Mouse (Mus musculus): ENCODE data around the gene Fktn. TPM values are rescaled to one million over a fixed set of nuclear protein-coding genes. Genes with fewer than 3 reads are reported as not detected.

Gene Fktn
- polyA plus RNA-seq, 1 experiment from 2014 or later: 23.9 TPM

GRCm38 (mm10) chr4:53781396-53781795 is 67.6 kb downstream of the Fktn start:
- no peaks in the 10 kb centered on the region for H3K36me3 ChIP-seq (replicated peaks)
- H3K9me3 ChIP-seq: no peaks in the 10 kb centered on the region
- H3K27ac ChIP-seq: no peak overlapping the region
- no peak overlapping the region for H3K4me2 ChIP-seq
- no peak overlapping the region for H3K4me3 ChIP-seq
- 22% methylated on average over 4 of the region's 4 CpGs for WGBS
- no peak for ATAC-seq (replicated peaks)
- peaks cover 21% of the 10 kb centered on the region for H3K27me3 ChIP-seq (replicated peaks)
- H3K9ac ChIP-seq: no peak overlapping the region
- H3K4me1 ChIP-seq: peaks cover 23% of the 10 kb centered on the region

GRCm38 (mm10) chr4:53782216-53783070 is 68.6 kb downstream of the Fktn start:
- H3K9me3 ChIP-seq: no peaks in the 10 kb centered on the region
- 8% methylated on average over 14 of the region's 14 CpGs for WGBS
- peak overlapping the region; percentile 0; the same call in 1 of the 2 replicates for H3K4me2 ChIP-seq
- H3K9ac ChIP-seq: no peak overlapping the region
- H3K4me1 ChIP-seq: peaks cover 23% of the 10 kb centered on the region
- H3K27ac ChIP-seq: peak overlapping the region; percentile 37; the same call in 1 of the 2 replicates
- 0 out of 2 replicates have a peak, but pooled peaks have one; percentile 37 for ATAC-seq (replicated peaks)
- no peak overlapping the region for H3K4me3 ChIP-seq
- no peaks in the 10 kb centered on the region for H3K36me3 ChIP-seq (replicated peaks)
- peaks cover 12% of the 10 kb centered on the region for H3K27me3 ChIP-seq (replicated peaks)

- Histone ChIP-seq H3K9me3 (no peaks in the 10 kb centered on the region), H3K27me3 (replicated peaks) (no peaks in the 10 kb centered on the region; the same call in 1 of the 2 replicates), H3K4me3 (no peak overlapping the region), H3K27ac (no peak overlapping the region), H3K9ac (no peak overlapping the region), H3K4me1 (peaks cover 5% of the 10 kb centered on the region; the same call in 1 of the 2 replicates), H3K4me2 (no peak overlapping the region), H3K36me3 (replicated peaks) (no peaks in the 10 kb centered on the region)
- 80% methylated on average over 15 of the region's 15 CpGs for WGBS
- ATAC-seq (replicated peaks): no peak
These were observed 72.1 kb downstream of the Fktn start for GRCm38 (mm10) chr4:53785746-53786398.

- 70% methylated on average over 5 of the region's 5 CpGs for WGBS
- Histone ChIP-seq H3K9me3 (no peaks in the 10 kb centered on the region), H3K4me1 (peaks cover 5% of the 10 kb centered on the region; the same call in 1 of the 2 replicates), H3K27ac (no peak overlapping the region), H3K9ac (no peak overlapping the region), H3K4me2 (no peak overlapping the region), H3K27me3 (replicated peaks) (no peaks in the 10 kb centered on the region; the same call in 1 of the 2 replicates), H3K4me3 (no peak overlapping the region), H3K36me3 (replicated peaks) (no peaks in the 10 kb centered on the region)
- no peak for ATAC-seq (replicated peaks)
These were observed 73.1 kb downstream of the Fktn start for GRCm38 (mm10) chr4:53786851-53787250.

GRCm38 (mm10) chr4:53789346-53789745 is 75.5 kb downstream of the Fktn start:
- H3K9ac ChIP-seq: no peak overlapping the region
- no peaks in the 10 kb centered on the region for H3K4me1 ChIP-seq
- no peak overlapping the region for H3K4me3 ChIP-seq
- H3K27me3 ChIP-seq (replicated peaks): no peaks in the 10 kb centered on the region; the same call in 1 of the 2 replicates
- H3K36me3 ChIP-seq (replicated peaks): no peaks in the 10 kb centered on the region
- no peak overlapping the region for H3K4me2 ChIP-seq
- H3K9me3 ChIP-seq: no peaks in the 10 kb centered on the region
- ATAC-seq (replicated peaks): no peak
- H3K27ac ChIP-seq: no peak overlapping the region
- WGBS: 10% methylated on average over 4 of the region's 4 CpGs

DNA sequence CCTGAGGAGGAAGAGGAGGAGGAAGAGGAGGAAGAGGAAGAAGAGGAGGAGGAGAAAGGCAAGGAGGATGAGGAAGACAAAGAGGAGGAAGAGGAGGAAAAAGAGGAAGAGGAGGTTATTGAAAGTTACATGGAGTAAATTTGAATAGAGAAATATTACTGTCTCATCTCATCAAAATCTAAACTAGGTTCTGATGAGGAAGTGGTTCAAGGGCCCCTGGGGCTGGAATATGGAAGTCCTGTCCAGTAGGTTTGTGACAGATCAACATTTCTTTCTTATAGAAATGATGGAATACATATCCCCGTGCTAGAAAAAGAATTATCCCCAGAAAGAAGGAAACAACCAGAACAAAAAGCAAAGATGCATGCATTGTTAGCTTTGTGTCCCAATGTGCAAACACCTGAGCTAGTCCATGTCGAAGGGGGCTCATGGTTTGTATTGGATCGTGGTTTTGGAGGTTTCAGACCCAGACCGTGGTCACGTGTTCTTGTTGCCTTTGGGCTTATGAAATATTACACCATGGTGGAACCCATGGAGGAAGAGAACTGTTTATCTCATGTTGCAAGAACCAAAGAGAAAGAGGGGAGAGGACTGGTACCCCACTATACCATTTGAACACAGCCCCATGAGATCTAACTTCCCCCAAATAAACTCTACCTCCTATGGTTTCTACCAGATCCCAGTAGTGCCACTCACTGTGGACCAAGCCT is 80.6 kb downstream of the Fktn start:
- ATAC-seq (replicated peaks): no peak
- no peak overlapping the region for H3K4me3 ChIP-seq
- H3K9ac ChIP-seq: no peak overlapping the region
- H3K36me3 ChIP-seq (replicated peaks): no peaks in the 10 kb centered on the region
- no peaks in the 10 kb centered on the region for H3K9me3 ChIP-seq
- no peak overlapping the region for H3K4me2 ChIP-seq
- peaks cover 22% of the 10 kb centered on the region for H3K4me1 ChIP-seq
- no peak overlapping the region for H3K27ac ChIP-seq
- H3K27me3 ChIP-seq (replicated peaks): no peaks in the 10 kb centered on the region
- WGBS: 92% methylated on average over 5 of the region's 5 CpGs

DNA sequence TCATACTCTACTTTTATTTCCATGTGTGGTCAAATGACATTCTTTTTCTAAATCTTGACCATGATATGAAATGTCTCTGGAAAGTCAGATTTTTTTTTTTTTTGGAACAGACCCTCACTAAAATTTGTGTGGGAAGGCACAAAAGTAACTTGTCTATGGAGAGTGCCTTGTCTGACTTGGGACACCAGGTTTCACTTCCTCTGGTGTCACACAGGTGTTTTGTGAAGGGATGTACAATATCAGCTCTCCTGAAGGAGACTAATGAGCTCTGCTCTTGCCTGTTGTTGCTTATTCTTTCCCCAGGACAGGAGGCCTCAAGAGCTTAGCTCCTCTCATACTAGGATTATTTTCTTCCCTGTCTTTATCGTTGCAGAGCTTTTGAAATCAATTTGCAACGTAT is 81.3 kb downstream of the Fktn start:
- no peak overlapping the region for H3K9ac ChIP-seq
- H3K4me1 ChIP-seq: peaks cover 22% of the 10 kb centered on the region
- no peaks in the 10 kb centered on the region for H3K9me3 ChIP-seq
- no peak overlapping the region for H3K4me3 ChIP-seq
- no peak overlapping the region for H3K4me2 ChIP-seq
- no peak for ATAC-seq (replicated peaks)
- H3K27ac ChIP-seq: no peak overlapping the region
- 8% methylated on average over 2 of the region's 2 CpGs for WGBS
- no peaks in the 10 kb centered on the region for H3K36me3 ChIP-seq (replicated peaks)
- H3K27me3 ChIP-seq (replicated peaks): no peaks in the 10 kb centered on the region

DNA sequence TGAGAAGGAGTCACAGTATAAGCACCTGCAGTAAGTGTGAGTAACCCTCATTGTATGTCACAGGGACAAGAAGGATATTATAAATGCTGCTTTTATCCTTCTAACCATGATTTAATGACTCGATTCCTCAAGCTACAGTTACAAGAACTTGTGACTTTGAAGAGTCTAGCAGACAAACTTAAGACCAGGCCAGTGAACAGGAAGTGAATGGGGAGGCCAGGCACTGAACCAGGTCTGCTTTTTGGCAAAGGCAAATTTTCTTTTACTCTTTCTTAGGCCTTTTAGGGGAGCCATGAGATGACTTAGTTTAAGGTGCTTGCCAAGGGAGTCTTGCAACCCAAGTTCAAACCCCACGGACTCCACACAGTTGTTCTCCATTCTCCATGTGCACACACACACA is 81.9 kb downstream of the Fktn start:
- Histone ChIP-seq H3K36me3 (replicated peaks) (no peaks in the 10 kb centered on the region), H3K4me1 (peaks cover 22% of the 10 kb centered on the region), H3K9ac (no peak overlapping the region), H3K4me3 (no peak overlapping the region), H3K9me3 (no peaks in the 10 kb centered on the region), H3K27me3 (replicated peaks) (no peaks in the 10 kb centered on the region), H3K27ac (no peak overlapping the region), H3K4me2 (no peak overlapping the region)
- no peak for ATAC-seq (replicated peaks)
- WGBS: 87% methylated on average over 2 of the region's 2 CpGs

GRCm38 (mm10) chr4:53796865-53797772 is 83.3 kb downstream of the Fktn start:
- peak; percentile 92 for ATAC-seq (replicated peaks)
- H3K4me3 ChIP-seq: 0 out of 2 replicates have a peak overlapping the region, but pooled peaks have one; percentile 3
- 4% methylated on average over 18 of the region's 18 CpGs for WGBS
- no peaks in the 10 kb centered on the region for H3K27me3 ChIP-seq (replicated peaks)
- no peaks in the 10 kb centered on the region for H3K9me3 ChIP-seq
- H3K36me3 ChIP-seq (replicated peaks): no peaks in the 10 kb centered on the region
- peak overlapping the region; percentile 75 for H3K27ac ChIP-seq
- no peak overlapping the region for H3K9ac ChIP-seq
- peak overlapping the region; percentile 42 for H3K4me2 ChIP-seq
- peaks cover 22% of the 10 kb centered on the region for H3K4me1 ChIP-seq

DNA sequence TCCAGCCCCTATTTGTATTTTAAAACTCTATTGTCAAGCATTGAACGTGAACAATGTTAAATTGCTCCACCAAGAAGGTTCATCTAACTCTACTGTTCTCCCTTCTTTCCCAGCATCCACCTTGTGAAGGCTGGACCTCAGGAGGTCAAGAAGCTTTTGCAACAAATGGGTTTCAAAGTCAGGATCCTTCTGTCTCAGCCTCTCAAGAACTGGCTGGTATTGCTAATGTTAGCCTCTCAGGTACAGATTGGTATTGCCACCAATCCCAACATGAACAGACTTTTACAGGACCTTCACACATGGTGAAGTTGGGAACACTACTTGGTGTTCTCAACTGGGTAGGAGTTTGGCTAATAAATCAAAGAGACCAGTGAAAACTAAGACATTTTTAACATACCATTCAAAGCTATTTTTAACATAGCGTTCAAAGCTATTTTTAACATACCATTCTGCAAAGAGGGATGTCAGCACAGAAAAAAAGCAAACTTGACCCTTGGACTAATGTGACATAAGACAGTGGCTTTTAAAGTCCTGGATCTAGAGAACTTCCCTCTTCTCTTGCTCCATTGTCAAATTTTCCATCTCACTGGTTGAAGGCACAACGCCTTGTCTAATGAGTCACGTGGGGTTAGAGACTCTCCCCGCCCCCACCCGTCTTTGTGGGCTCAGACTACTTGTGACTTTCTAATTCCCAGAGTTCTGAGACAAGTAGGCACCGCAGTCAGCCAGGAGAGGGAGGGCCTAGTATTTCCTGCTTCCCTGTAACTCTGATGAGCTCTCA is 85.3 kb downstream of the Fktn start:
- no peaks in the 10 kb centered on the region for H3K9me3 ChIP-seq
- no peak for ATAC-seq (replicated peaks)
- WGBS: 36% methylated on average over 7 of the region's 7 CpGs

DNA sequence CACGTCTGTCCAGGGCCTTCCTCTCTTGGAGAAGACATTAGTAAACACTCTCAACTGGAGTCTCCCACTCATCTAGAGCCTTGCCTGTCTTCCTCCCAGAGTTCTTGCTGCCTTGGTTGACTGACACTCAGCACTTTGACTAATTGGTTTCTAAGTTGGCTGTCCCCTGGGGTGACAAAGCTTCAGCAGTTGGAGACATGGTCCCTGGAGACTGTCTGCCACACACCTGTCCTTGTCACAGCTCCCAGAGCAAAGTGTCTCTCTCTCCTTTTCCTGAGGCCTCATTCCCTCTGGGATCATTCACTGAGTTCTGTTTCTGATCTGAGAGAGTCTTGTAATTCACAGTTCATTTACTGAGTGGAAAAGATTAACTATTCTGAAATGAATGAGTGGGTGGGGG is 86.0 kb downstream of the Fktn start:
- no peak; the same call in 1 of the 2 replicates for ATAC-seq (replicated peaks)
- H3K27ac ChIP-seq: no peak overlapping the region
- H3K27me3 ChIP-seq (replicated peaks): no peaks in the 10 kb centered on the region
- H3K4me2 ChIP-seq: no peak overlapping the region
- WGBS: 44% methylated on average over 1 of the region's 1 CpGs
- H3K4me3 ChIP-seq: no peak overlapping the region
- no peaks in the 10 kb centered on the region for H3K36me3 ChIP-seq (replicated peaks)
- no peak overlapping the region for H3K9ac ChIP-seq
- H3K9me3 ChIP-seq: no peaks in the 10 kb centered on the region
- H3K4me1 ChIP-seq: peaks cover 22% of the 10 kb centered on the region

More for the DNA sequence above, 85.3 kb downstream of the Fktn start:
- no peak overlapping the region for H3K4me3 ChIP-seq
- H3K4me1 ChIP-seq: peaks cover 22% of the 10 kb centered on the region
- no peaks in the 10 kb centered on the region for H3K36me3 ChIP-seq (replicated peaks)
- H3K4me2 ChIP-seq: no peak overlapping the region
- no peak overlapping the region for H3K9ac ChIP-seq
- H3K27ac ChIP-seq: no peak overlapping the region
- H3K27me3 ChIP-seq (replicated peaks): no peaks in the 10 kb centered on the region

All from midbrain, embryonic 15.5 days (tissue).